Mouse (Mus musculus) gastrocnemius, postnatal 10 days (tissue): ENCODE measurements around the gene Plac8. TPM values are rescaled to one million over a fixed set of nuclear protein-coding genes. Genes with fewer than 3 reads are reported as not detected.

ENCODE experiments used
- DNase-seq: peaks from one replicate; pipeline ENCODE4 v3.0.0; 2021; ENCODE audit warnings: mixed read lengths
- long read RNA-seq, 2 experiments: library from polyadenylated mRNA; stranded (forward); transcript quantifications; one replicate each; pipeline ENCODE4 v2.0.0; 2021
- total RNA-seq, 2 experiments: library from RNA; stranded (reverse); gene quantifications; 2 replicates each; pipeline ENCODE4 v1.2.3; 2021

Gene Plac8
- total RNA-seq, result 1 to 10 TPM; 1.8 to 4.4 TPM
- long read RNA-seq, experiment 1, partial matches to known transcripts, result 0 of 1 reads
- long read RNA-seq, experiment 1, other reads (novel, unspliced or antisense), result 0 of 1 reads
- long read RNA-seq, experiment 2, result 0 reads

DNA sequence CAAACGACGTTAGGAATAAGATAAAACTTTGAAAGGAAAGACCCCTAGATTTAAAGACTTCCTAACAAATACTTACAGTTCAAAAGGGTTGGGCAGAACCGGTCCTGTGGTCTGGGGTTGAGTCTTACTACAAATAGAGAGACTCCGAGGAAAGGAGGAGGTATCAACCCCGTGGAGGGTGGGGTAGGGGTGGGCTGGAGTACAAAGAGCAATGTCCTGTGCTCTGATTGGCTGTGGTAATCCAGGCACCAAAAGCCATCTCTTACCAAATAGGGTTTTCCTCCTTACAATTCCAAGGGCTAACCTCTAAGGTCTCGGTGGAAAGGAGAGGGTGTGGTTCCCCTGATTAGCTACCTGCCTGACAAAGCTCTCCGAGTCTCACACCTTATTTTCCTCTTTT, at the start of gene Plac8:
TSS of gene Plac8 (minus strand) at position 177 of the 400 bp plus-strand sequence.
- DNase-seq, result no peak

GRCm38 (mm10) chr5:100620952-100621351, 48.9 kb upstream of the Plac8 start:
- no peak for DNase-seq

DNA sequence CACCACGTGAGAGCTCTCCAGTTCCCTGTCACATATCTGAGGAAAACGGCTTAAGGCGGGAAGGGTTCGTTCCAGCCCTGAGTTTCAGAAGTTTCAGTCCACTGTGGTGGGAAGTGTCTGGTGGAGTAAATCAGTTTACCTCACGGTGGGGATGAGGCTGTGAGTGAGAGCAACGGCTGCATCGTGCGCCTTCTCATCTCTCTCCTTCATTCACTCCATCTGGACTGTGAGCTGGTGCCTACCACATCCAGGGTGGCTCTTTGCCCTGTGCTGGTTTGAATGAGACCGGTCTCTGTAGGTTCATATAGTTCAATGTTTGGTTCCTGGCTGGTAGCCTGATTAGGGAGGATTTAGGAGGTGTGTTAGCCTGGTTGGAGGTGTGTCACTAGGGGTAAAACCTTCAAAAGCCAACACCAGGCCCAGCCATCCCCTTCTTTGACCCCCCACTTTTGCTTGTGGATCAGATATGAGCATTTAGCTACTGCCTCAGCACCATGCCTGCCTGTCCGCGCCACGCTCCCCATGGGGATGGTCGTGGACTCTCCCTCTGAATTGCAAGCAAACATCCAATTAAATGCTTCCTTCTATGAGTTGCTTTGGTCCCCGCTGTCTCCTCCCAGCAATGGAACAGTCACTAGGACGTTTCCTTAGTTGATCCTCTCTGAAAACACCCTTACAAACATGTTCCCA, 47.7 kb upstream of the Plac8 start:
- no peak for DNase-seq

- DNase-seq, result no peak
These were observed 42.1 kb upstream of the Plac8 start for GRCm38 (mm10) chr5:100613896-100614768.

GRCm38 (mm10) chr5:100607868-100608267, 35.8 kb upstream of the Plac8 start:
- no peak for DNase-seq

GRCm38 (mm10) chr5:100607090-100607762, 35.2 kb upstream of the Plac8 start:
- peak; percentile 25 for DNase-seq

- peak; percentile 75 for DNase-seq
These were observed 33.8 kb upstream of the Plac8 start for GRCm38 (mm10) chr5:100605828-100606229.

DNA sequence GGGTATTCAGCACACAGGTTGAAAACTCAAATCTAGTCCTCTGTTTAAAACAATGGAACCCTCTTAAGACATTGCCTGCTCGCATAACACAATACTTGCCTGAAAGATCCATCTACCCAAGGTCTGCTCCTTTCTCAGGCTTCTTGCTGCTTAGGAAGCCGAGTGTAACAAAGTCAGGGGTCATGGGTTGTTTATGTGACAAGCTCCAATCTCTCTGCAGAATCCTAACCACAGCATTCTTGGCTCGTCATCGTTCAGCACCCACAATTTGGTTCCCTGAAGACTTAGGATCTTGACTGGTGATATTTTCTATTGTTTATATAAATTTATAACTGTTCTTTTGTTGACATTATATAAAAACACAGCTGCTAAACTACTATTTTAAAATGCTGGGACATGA, 32.0 kb upstream of the Plac8 start:
- no peak for DNase-seq

- DNase-seq, result no peak
These were observed 29.8 kb upstream of the Plac8 start for GRCm38 (mm10) chr5:100601864-100602263.

- no peak for DNase-seq
These were observed 27.0 kb upstream of the Plac8 start for GRCm38 (mm10) chr5:100598961-100599463.

DNA sequence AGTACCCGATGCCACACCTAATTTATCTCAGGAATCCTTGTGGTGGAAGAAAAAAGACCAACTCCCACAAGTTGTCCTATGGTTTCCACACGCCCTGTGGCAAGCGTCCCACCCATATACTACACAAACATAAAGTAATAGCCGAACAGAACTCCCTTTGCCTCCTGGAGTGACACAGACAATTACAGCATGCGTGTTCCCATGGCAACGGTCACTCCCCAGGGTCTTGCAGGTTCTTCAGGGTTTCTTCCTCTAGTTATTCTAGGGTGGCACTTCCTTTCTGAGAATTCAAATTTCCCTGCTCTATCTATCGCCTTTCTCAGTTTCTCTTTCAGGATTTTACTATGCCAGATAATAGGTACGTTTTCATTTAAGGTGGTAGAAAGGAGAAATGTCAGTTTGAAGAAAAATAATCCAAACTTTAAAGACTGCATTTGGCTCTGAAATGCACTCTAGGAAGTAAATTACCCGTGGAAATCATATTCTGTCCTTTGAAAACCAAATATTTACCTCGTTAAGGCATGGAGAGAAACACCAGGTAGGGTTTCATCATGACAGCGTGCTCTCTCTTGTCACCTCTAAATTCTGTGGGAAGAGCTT, 25.9 kb upstream of the Plac8 start:
- no peak for DNase-seq

- no peak for DNase-seq
These were observed 24.0 kb upstream of the Plac8 start for GRCm38 (mm10) chr5:100595999-100596398.

GRCm38 (mm10) chr5:100594803-100595467, 22.9 kb upstream of the Plac8 start:
- DNase-seq, result no peak

GRCm38 (mm10) chr5:100590505-100590904, 18.5 kb upstream of the Plac8 start:
- no peak for DNase-seq

GRCm38 (mm10) chr5:100587626-100588025, 15.6 kb upstream of the Plac8 start:
- no peak for DNase-seq

DNA sequence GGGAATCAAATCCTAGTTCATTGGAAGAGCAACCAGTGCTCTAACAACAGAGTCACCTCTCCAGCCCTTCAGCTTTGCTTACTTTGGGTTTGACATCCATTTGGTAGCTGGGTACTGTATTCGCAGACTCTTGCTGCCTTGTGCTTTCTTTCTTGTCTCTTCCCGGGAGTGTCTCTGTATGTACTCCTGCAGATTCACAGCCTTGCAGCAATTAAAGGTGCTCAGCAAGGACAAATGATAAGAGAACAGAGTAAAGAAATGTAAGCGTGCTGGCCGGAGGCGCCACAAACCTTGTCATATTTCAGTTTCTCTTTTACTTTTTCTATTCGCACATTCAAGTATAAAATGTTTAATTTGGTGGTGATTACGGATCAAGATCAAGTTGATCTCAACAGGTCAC, 15.1 kb upstream of the Plac8 start:
- no peak for DNase-seq

DNA sequence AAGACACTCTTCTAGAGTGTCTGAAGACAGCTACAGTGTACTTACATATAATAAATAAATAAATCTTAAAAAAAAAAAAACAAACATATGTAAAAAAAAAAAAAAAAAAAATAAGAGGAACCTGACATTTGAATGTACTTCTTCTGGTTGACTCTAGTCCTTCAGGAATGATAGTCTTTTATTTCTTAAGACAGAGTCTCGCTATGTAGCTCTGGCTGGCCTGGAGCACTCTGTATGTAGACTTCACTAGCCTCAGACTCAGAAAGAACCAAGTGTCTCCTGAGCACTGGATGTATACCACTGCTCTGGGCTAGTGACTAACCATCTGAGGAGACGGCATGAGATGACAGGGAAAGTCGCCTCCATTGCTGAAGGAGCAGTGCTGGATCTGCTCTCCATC, 13.6 kb upstream of the Plac8 start:
- DNase-seq, result no peak

DNA sequence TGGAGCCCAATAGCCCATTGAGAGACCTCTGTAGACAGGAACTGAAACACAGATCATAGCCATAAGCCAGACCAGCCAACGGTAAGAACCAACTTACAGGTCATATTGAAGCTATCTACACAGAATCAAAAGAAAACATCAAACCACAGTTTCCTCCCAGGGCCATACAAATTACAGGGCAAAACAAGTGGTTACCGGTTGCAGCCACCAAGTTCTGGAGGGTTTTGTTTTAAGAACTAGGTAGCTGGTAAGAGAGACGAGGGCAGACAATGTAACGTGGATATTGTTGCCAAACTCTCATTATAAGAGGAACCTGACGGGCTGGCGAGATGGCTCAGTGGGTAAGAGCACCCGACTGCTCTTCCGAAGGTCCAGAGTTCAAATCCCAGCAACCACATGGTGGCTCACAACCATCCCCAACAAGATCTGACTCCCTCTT, 13.2 kb upstream of the Plac8 start:
- DNase-seq, result no peak

GRCm38 (mm10) chr5:100583066-100583465, 11.0 kb upstream of the Plac8 start:
- DNase-seq, result no peak

DNA sequence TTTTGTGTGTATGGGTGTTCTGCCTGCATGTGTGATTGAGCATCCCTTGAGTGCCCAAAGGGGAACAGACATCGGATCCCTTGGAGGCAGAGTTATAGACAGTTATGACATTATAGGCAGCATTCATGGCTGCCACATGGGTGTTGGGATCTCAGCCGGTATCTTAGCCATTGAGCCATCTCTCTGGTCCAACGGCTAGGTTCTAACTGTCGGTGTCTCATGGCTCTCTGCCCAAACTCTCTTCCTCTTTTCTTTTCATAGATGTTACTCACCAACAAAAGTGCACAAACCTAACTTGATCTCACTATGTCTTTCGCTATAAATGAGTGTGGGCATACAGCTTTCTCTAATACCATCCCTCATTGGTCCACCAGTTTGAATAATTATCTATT, 10.4 kb upstream of the Plac8 start:
- DNase-seq, result no peak

DNA sequence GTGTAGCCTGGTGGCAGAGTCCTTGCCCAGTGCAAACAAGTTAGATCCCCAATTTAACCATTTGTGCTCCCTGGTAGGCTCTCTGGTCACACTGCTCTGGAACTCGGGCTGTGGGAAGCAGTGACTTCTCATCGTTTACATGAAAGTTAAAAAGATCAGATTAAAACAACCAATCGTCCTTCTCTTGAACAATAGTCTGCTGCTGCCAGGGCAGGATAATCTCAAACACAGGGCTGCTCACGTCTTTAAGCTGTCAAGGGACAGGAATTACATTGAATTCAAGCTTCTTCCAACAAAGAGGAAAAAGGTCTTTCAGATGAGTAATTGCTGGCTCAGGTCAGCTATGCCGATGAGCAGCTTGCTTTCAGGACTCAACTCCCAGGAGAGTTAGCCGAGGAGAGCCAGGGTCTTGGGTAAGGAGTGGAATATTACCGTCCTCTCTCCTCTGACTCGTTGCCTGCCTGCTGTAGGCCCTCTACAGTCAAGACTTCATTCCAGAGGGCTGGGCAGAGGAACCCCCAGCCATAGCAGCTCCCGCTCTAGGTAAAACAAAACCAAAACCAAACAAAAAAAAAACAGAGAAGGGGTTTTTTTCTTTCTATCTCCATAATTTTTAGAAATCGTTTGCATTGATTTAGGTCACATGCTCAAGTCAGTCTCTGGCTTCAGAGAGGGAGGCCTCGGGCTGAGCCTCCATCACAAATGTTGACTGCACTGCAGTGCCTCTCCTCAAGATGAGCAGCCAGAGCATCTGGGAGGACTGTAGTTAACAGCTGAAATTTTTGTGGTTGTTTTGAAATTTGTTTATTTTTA, 9.8 kb upstream of the Plac8 start:
- DNase-seq, result no peak
